Mouse (Mus musculus) right cerebral cortex, adult 2 months (tissue): ENCODE data around the gene Ppm1l.
"Not testable (repeated sequence)": the region's sequence is repeated elsewhere in the genome, so short reads cannot be mapped to it uniquely, and the experiment has no call there.

Source experiments
- DNase-seq, 2 experiments: peaks; one replicate each; pipeline ENCODE4 v3.0.0; 2021 to 2022; ENCODE audit warnings: low spot score in 2 of 2

The Ppm1l gene

DNA sequence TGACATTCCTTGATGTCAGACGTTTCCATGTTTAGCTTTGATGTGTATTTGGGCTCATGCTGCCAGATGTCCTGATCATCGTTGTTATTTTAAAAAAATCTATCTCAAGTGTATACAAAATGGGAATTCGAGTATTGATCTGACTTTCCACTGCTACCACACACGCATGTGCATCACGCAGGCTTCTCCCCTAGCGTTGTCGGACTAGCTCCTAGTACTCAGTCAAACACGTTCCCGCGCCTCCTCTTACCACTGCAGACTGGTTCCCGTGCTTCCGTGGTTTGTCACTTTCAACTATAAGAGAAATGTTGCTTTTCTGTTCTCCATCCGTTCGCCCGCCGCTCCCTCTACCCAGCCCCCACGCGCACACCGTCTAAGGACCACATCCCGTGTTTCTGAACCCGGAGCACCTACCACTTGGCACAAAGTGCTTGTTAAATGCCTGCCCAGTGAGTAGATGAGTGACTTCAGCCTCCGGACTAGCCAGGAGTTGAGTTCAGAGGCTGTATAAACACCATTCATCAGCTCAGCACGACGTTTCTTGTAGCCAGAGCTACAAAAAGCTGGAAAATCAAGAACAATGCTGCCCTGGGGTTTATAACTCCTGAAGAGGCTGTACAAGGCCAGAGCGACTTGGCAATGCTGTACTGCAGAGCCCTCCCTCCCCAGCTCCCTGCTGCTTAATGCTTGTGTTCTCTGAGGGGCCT lies 219.4 kb downstream of the Ppm1l start:
- no peak for DNase-seq

DNA sequence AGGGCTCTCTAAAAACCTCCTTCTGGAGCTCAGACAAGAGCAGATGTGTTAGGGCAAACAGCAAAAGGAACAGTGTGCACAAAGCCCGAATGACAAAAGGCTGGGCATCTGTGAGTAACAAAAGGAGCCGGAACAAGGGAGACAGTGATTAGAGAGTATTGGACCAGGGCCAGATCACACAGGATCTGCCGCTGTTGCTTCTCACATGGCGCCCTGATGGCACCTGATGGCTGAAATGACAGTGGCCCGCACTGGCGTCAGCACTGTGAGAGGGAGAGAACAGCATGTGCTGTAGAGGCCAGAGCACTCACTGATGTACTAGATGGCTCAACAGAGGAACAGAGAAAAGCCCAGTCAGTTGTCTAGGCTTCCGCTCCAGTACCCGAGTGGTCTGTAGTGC lies 226.3 kb downstream of the Ppm1l start:
- no peak for DNase-seq

- no peak for DNase-seq
Measured at GRCm38 (mm10) chr3:69543730-69544129, 227.1 kb downstream of the Ppm1l start.

- DNase-seq, result no peak
Measured at GRCm38 (mm10) chr3:69545017-69545416, 228.4 kb downstream of the Ppm1l start.

DNA sequence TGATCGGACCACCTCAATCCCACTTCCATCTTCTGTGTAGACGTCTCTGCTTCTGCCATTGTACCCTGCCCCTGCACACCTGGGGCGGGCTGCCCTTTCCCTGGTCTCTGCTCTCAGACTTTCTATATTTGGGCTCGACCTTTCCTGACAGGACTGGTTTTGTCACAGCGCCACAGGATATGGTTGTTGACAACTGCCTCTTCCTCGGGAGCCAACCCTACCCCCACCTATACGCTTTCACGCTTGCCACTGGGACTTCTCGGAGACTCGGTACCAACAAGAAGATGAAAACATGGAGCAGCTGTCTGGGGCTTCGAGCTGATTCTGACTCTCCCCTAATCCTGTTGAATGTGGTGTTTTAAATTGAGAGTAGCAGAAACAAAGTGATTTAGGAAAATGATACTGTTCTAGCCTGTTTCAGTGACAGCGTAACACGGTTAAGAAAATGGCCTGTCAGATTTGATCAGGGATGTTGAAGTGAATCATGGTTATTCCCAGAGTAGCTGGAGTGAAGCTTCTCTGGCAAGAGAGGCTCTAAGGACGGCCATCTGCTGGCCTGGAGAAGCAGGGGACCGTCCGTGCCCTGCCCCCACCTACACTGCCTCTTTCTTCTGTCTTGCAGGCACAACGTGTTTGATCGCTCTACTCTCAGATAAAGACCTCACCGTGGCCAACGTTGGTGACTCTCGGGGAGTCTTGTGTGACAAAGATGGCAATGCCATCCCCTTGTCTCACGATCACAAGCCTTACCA lies 232.2 kb downstream of the Ppm1l start:
- no peak for DNase-seq

- DNase-seq, result no peak
Measured at GRCm38 (mm10) chr3:69549602-69550001, 232.9 kb downstream of the Ppm1l start.

GRCm38 (mm10) chr3:69555511-69555910 lies 238.8 kb downstream of the Ppm1l start:
- DNase-seq, result no peak

DNA sequence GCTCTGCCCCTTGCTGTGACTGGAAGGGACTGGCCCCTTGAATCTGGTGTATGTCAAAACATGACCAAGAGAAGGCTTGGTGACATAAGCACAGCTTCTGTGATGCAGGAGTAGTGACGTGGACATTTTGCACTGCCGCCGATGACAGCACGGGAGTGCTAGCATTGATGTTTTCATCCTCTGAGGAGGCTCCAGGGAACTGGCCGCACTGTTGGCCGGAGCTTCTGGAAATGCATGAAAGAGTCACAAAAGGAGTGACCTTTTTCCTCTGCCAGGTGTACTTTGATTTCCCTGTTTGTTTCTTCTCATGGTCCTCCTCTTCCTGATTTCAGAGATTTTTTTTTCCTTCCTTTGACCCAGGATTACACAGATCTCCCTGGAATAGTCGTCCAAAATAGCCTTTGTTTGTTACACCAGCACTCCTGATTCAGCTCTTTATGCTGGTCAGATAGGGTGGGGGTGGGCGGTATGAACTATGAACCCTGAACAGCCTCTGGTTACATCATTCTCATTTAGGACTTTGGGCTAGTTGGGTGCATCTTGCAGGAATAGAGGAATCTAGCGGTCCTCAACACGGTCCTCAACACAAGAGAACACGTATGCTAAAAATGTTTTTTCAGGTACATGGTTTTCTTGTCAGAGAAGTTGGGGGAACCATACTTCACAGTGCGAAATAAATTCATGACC lies 239.6 kb downstream of the Ppm1l start:
- DNase-seq, result no peak

DNA sequence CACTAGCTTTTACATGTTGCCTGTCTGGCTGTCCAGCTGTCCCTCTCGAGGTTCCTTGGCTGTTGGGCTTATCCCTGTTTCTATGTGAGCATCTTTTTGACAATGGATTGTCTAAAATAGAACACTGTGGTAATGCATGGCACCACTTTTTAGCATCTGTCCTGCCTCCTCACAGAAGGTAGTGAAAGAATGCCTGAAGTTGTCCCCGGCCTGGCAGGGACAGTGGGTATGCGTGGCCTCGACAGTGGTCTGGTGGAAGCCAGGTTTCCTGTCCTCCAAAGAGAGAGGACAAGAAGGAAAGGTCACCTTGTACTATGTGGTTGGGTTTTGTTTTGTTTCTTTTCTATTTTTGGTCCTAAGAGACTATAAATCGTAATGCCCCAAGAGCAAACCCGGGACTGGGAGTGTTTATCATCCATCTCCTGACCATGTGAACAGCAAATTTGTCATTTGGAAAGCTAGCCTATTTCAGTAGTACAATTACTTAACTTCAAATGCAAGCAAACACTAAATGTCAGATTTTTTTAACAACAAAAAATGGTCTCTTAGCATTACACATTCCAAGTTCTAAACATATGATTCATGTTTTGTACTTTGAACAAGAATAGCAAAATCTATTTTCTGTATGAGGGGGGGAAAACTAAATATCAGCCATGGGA lies 242.8 kb downstream of the Ppm1l start:
- DNase-seq, result no peak

DNA sequence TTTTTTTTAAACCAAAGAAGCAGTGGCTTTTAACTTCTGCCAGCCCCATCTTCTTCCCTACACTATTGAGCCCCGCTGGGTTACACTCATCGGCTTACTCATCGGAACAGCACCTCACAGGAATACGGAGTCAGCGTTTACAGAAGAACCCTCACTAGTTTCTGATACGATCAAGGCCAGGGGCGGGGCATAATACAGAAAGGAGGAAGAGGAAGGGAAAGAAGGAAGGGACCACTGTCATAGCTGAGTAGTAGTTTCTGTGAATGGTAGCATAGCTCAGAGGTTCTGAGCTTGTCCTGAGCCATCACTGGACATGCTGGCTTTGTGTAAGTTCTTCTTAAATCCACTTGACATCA lies 243.3 kb downstream of the Ppm1l start:
- no peak for DNase-seq

GRCm38 (mm10) chr3:69561686-69562085 lies 245.0 kb downstream of the Ppm1l start:
- no peak for DNase-seq

- no peak for DNase-seq
Measured at GRCm38 (mm10) chr3:69563406-69563805, 246.7 kb downstream of the Ppm1l start.

- not testable (repeated sequence) for DNase-seq
Measured at GRCm38 (mm10) chr3:69565586-69565985, 248.9 kb downstream of the Ppm1l start.

DNA sequence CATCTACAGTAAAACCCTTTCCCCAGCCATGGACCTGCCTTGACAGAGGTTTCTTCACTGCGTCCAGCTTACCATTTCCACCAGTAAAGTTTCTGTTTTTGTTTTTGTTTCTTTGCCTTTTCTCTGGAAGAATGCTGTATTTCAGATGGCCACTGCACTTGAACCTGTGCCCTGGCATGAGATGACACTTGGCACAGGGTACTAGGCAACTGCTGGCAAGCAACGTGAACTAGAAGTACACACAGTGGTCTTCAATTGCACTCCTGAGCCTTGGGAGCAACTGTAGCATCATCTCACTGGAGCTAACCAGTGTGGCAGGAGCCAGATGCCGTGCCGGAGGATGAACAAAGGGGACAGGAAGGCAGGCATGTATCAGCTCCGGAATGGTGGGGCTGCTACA lies 255.9 kb downstream of the Ppm1l start:
- DNase-seq, result no peak

DNA sequence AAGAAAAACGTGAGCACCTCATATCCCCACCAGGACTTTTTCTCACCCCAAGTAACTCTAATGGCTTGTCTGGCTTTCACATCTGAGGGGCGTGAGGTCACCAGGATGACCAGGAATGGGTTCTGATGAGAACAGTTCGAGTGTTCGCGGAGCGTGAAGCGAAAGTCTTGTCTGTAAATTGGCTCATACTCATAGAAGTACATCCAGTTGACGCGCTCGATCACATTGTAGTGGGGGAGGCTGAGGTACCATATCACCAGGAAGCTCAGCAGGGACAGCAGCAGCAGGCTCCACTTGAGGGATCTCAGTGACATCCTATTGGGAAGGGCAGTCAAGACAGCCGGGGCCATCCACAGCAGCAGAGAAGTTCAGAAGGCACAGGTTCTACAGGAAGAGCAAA lies 258.9 kb downstream of the Ppm1l start:
- no peak for DNase-seq

GRCm38 (mm10) chr3:69576715-69577114 lies 260.1 kb downstream of the Ppm1l start:
- DNase-seq, result no peak

- DNase-seq, result no peak
Measured at GRCm38 (mm10) chr3:69578791-69579190, 262.1 kb downstream of the Ppm1l start.

DNA sequence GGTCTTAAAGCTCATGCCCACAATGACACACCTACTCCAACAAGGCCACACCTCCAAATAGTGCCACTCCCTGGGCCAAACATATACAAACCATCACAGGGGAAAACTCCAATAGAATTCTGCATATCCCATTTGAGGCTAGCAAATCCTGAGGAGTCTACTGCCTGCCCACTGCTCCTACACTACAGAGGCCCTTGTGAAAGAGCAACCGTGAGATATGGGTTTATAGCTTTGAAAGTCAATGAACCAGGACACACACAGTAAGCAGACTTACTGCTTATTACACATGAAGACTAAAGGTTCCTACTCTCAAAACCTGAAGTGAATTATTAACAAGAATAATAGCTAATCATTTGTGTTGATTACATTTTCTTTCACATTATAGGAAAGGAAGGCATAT lies 267.1 kb downstream of the Ppm1l start:
- DNase-seq, result no peak

- no peak for DNase-seq
Measured at GRCm38 (mm10) chr3:69588101-69588760, 271.6 kb downstream of the Ppm1l start.

- DNase-seq, result no peak
Measured at GRCm38 (mm10) chr3:69593426-69593825, 276.8 kb downstream of the Ppm1l start.

GRCm38 (mm10) chr3:69594071-69594470 lies 277.4 kb downstream of the Ppm1l start:
- no peak for DNase-seq

DNA sequence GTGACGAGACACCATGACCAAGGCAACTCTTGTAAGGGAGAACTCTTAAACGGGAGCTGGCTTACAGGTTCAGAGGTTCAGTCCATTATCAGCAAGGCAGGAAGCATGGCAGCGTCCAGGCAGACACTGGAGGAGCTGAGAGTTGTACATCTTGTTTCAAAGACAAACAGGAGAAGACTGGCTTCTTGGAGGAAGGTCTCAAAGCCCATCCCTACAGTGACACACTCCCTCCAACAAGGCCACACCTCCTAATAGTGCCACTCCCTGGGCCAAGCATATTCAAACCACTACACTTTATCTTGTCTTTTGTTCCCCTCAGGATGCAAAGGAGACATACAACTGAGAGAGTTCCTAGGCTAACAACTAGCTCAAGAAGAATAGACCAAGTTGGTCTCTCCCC lies 279.5 kb downstream of the Ppm1l start:
- DNase-seq, result no peak
